ENCODE assay signal across 10 mouse cellular contexts in genomic region chr14:55053708-55054190, GRCm38 (mm10). TPM values are rescaled to one million over a fixed set of nuclear protein-coding genes. Genes with fewer than 3 reads are reported as not detected.
DNase-seq lines count a peak whose midpoint lies in the region; ATAC-seq lines count a peak whose summit lies in the region.
"Had no signal": no experiment of that assay in that cellular context is flagged by ENCODE, and none has a peak within 500 bp of the region (broad histone marks: within the 10 kb centered on the region; RNA-seq: fewer than 3 reads in every experiment).

No protein-coding gene starts in this region.

- H3K27ac ChIP-seq in neural tube, embryonic 14.5 days (ENCODE audit: low read depth, low read length) = peak overlapping the region; percentile 93
- H3K27ac ChIP-seq in heart, embryonic 12.5 days (ENCODE audit: poor library complexity, severe bottlenecking) = no peak overlapping the region
- H3K27ac ChIP-seq: embryonic facial prominence, embryonic 13.5 days had no signal

- H3K4me1 ChIP-seq in neural tube, embryonic 14.5 days (ENCODE audit: control insufficient read depth, insufficient read depth, low read length) = peaks cover 15% of the 10 kb centered on the region
- H3K4me1 ChIP-seq in heart, embryonic 12.5 days (replicated peaks) = no peaks in the 10 kb centered on the region

- no peaks in the 10 kb centered on the region for H3K9me3 ChIP-seq in neural tube, embryonic 14.5 days (ENCODE audit: control insufficient read depth, low read length)
- H3K9me3 ChIP-seq in heart, embryonic 12.5 days (replicated peaks) = no peaks in the 10 kb centered on the region
- H3K9me3 ChIP-seq: embryonic facial prominence, embryonic 13.5 days had no signal

- intact Hi-C loops in gastrocnemius, postnatal 14 days (cut with DNase I; ENCODE audit: low total_unique reads) = no loop called here

- peak overlapping the region; percentile 50 for H3K9ac ChIP-seq in neural tube, embryonic 14.5 days (replicated peaks; ENCODE audit: low read depth, low read length)
- H3K9ac ChIP-seq in heart, embryonic 12.5 days = no peak overlapping the region
- H3K9ac ChIP-seq: embryonic facial prominence, embryonic 13.5 days had no signal

- DNase-seq in gastrocnemius, postnatal 14 days = peak; percentile 61
- no peak for DNase-seq in gastrocnemius, adult 18-20 months (ENCODE audit: low spot score)
- peak; percentile 89 to 94 for DNase-seq in cerebellum, postnatal 36 days
- DNase-seq in layer of hippocampus, adult 18-20 months (ENCODE audit: low spot score in 2 of 2) = peak; percentile 84 to 89
- no peak for DNase-seq in thymus, postnatal 14 days
- no peak for DNase-seq in heart, adult 8-10 months (ENCODE audit: low spot score)

- ATAC-seq in neural tube, embryonic 14.5 days (ENCODE audit: low read depth) = peak; percentile 78
- no peak for ATAC-seq in heart, embryonic 12.5 days (ENCODE audit: insufficient number of reproducible peaks, low FRiP score)

- H3K36me3 ChIP-seq in neural tube, embryonic 14.5 days (ENCODE audit: control insufficient read depth, insufficient read depth, low read length) = no peaks in the 10 kb centered on the region
- no peaks in the 10 kb centered on the region for H3K36me3 ChIP-seq in heart, embryonic 12.5 days
- H3K36me3 ChIP-seq: embryonic facial prominence, embryonic 13.5 days had no signal

- no peaks in the 10 kb centered on the region for H3K27me3 ChIP-seq in neural tube, embryonic 14.5 days (ENCODE audit: control insufficient read depth, insufficient read depth, low read length)
- H3K27me3 ChIP-seq in heart, embryonic 12.5 days (replicated peaks) = peaks cover 12% of the 10 kb centered on the region

- WGBS in neural tube, embryonic 14.5 days = 49% methylated on average over 15 of the region's 17 CpGs
- 84% methylated on average over 17 of the region's 17 CpGs for WGBS in heart, embryonic 12.5 days

- H3K4me2 ChIP-seq in neural tube, embryonic 14.5 days (ENCODE audit: low read depth, low read length) = peak overlapping the region; percentile 49
- no peak overlapping the region for H3K4me2 ChIP-seq in heart, embryonic 12.5 days
- H3K4me2 ChIP-seq: embryonic facial prominence, embryonic 13.5 days had no signal

- peak overlapping the region; percentile 31 for H3K4me3 ChIP-seq in neural tube, embryonic 14.5 days (ENCODE audit: low read depth, low read length)
- no peak overlapping the region for H3K4me3 ChIP-seq in heart, embryonic 12.5 days
- H3K4me3 ChIP-seq: embryonic facial prominence, embryonic 13.5 days had no signal

RNA-seq across cellular contexts. Expression of gene Zfhx2, which starts 38.4 kb away (rescaled TPM):
- total RNA-seq in gastrocnemius, postnatal 14 days (2021) = 1 to 10 TPM; 2.6 to 3.1 TPM
- total RNA-seq in gastrocnemius, adult 18-20 months (2021) = 1 to 10 TPM; 4.9 to 5.6 TPM
- total RNA-seq in layer of hippocampus, adult 18-20 months (2021) = 10 to 100 TPM; 52.9 to 58.5 TPM
- 23.9 and 27.3 TPM in 2 replicates for polyA plus RNA-seq in neural tube, embryonic 14.5 days (2014; fragmentation: Nextera tagmentation; extraction: Ambion mirVana)
- total RNA-seq in heart, adult 8-10 months (2022) = 1 to 10 TPM; 4.8 to 5.6 (median 4.9) TPM
- 4.4 and 4.5 TPM in 2 replicates for polyA plus RNA-seq in heart, embryonic 12.5 days (2016; fragmentation: Nextera tagmentation; extraction: Ambion mirVana)

RNA-seq across cellular contexts. Expression of gene Ngdn, which starts 38.5 kb away (rescaled TPM):
- 10 to 100 TPM; 17.8 to 19.0 TPM for total RNA-seq in gastrocnemius, postnatal 14 days (2021)
- 10 to 100 TPM; 18.4 to 19.0 TPM for total RNA-seq in gastrocnemius, adult 18-20 months (2021)
- 10 to 100 TPM; 30.2 to 32.7 TPM for total RNA-seq in layer of hippocampus, adult 18-20 months (2021)
- 44.9 and 50.9 TPM in 2 replicates for polyA plus RNA-seq in neural tube, embryonic 14.5 days (2014; fragmentation: Nextera tagmentation; extraction: Ambion mirVana)
- total RNA-seq in heart, adult 8-10 months (2022) = 10 to 100 TPM; 22.3 to 31.5 (median 25.9) TPM
- 55.7 and 60.8 TPM in 2 replicates for polyA plus RNA-seq in heart, embryonic 12.5 days (2016; fragmentation: Nextera tagmentation; extraction: Ambion mirVana)

RNA-seq across cellular contexts. Expression of gene Thtpa, which starts 40.8 kb away (rescaled TPM):
- total RNA-seq in gastrocnemius, postnatal 14 days (2021) = 10 to 100 TPM; 11.1 to 12.3 TPM
- 10 to 100 TPM; 12.1 to 14.8 TPM for total RNA-seq in gastrocnemius, adult 18-20 months (2021)
- 10 to 100 TPM; 17.8 to 18.3 TPM for total RNA-seq in layer of hippocampus, adult 18-20 months (2021)
- 29.3 and 32.0 TPM in 2 replicates for polyA plus RNA-seq in neural tube, embryonic 14.5 days (2014; fragmentation: Nextera tagmentation; extraction: Ambion mirVana)
- 10 to 100 TPM; 11.5 to 17.0 (median 14.0) TPM for total RNA-seq in heart, adult 8-10 months (2022)
- polyA plus RNA-seq in heart, embryonic 12.5 days (2016; fragmentation: Nextera tagmentation; extraction: Ambion mirVana) = 14.3 and 14.8 TPM in 2 replicates

RNA-seq across cellular contexts. Expression of gene Ap1g2, which starts 52.6 kb away (rescaled TPM):
- total RNA-seq in gastrocnemius, postnatal 14 days (2021) = 1 to 10 TPM; 4.1 to 7.0 TPM
- 1 to 10 TPM; 4.2 to 4.9 TPM for total RNA-seq in gastrocnemius, adult 18-20 months (2021)
- total RNA-seq in layer of hippocampus, adult 18-20 months (2021) = 10 to 100 TPM; 11.3 to 14.9 TPM
- 5.4 and 7.0 TPM in 2 replicates for polyA plus RNA-seq in neural tube, embryonic 14.5 days (2014; fragmentation: Nextera tagmentation; extraction: Ambion mirVana)
- total RNA-seq in heart, adult 8-10 months (2022) = 1 to 10 TPM; 2.7 to 4.5 (median 4.1) TPM
- 8.7 and 9.8 TPM in 2 replicates for polyA plus RNA-seq in heart, embryonic 12.5 days (2016; fragmentation: Nextera tagmentation; extraction: Ambion mirVana)

RNA-seq across cellular contexts. Expression of gene Myh7, which starts 59.3 kb away (rescaled TPM):
- total RNA-seq in gastrocnemius, postnatal 14 days (2021) = 1,000 to 10,000 TPM in 1 of 2 experiments, 100 to 1,000 TPM in 1; 602 to 1,083 TPM
- total RNA-seq in gastrocnemius, adult 18-20 months (2021) = 100 to 1,000 TPM; 739 to 933 TPM
- 10 to 100 TPM; 10.1 to 14.4 TPM for total RNA-seq in layer of hippocampus, adult 18-20 months (2021)
- polyA plus RNA-seq in neural tube, embryonic 14.5 days (2014; fragmentation: Nextera tagmentation; extraction: Ambion mirVana) = 4.5 and 4.8 TPM in 2 replicates
- total RNA-seq in heart, adult 8-10 months (2022) = 1,000 to 10,000 TPM; 1,453 to 2,519 (median 2,136) TPM
- 5,583 and 5,934 TPM in 2 replicates for polyA plus RNA-seq in heart, embryonic 12.5 days (2016; fragmentation: Nextera tagmentation; extraction: Ambion mirVana)
- polyA plus RNA-seq: liver, adult 2 months had no signal

Comparison
In these comparisons a context has a peak if more than half of its experiments do, and no peak if none do; other contexts are left out.
1. DNase-seq: peak in gastrocnemius, postnatal 14 days (single experiment), cerebellum, postnatal 36 days (2 of 2) and layer of hippocampus, adult 18-20 months (2 of 2); none in gastrocnemius, adult 18-20 months (single experiment), thymus, postnatal 14 days (single experiment) and heart, adult 8-10 months (single experiment).
2. RNA of gene Zfhx2, which starts 38.4 kb away (total RNA-seq): 52.9 to 58.5 TPM in layer of hippocampus, adult 18-20 months; 4.9 to 5.6 TPM in gastrocnemius, adult 18-20 months, 4.8 to 5.6 TPM in heart, adult 8-10 months and 2.6 to 3.1 TPM in gastrocnemius, postnatal 14 days; every median in the first group is over 4 times any median in the second.